8 mouse cellular contexts compared by ENCODE assay signal in genomic region chr11:60811054-60811460, GRCm38 (mm10). TPM values are rescaled to one million over a fixed set of nuclear protein-coding genes. Genes with fewer than 3 reads are reported as not detected.
A peak's percentile ranks its signal among the peaks of the same experiment; 100 is the strongest.
DNase-seq lines count a peak whose midpoint lies in the region; ATAC-seq lines count a peak whose summit lies in the region.

No protein-coding gene starts in this region.

- under 1% methylated on average over 28 of the region's 29 CpGs for WGBS in hindbrain, embryonic 11.5 days

- H3K4me1 ChIP-seq in hindbrain, embryonic 11.5 days (replicated peaks; ENCODE audit: control insufficient read depth, insufficient read depth, low read length): no peaks in the 10 kb centered on the region

- peak; percentile 94 for ATAC-seq in hindbrain, embryonic 11.5 days (ENCODE audit: low FRiP score)

- peak overlapping the region; percentile 37 for H3K4me3 ChIP-seq in hindbrain, embryonic 11.5 days (ENCODE audit: low read depth, low read length)

- no peaks in the 10 kb centered on the region for H3K9me3 ChIP-seq in hindbrain, embryonic 11.5 days (ENCODE audit: control insufficient read depth, low read length)

- H3K9ac ChIP-seq in hindbrain, embryonic 11.5 days (ENCODE audit: low read depth, low read length): peak overlapping the region; percentile 50

- H3K27ac ChIP-seq in hindbrain, embryonic 11.5 days (ENCODE audit: low read depth, low read length): no peak overlapping the region

- H3K36me3 ChIP-seq in hindbrain, embryonic 11.5 days (ENCODE audit: control insufficient read depth, insufficient read depth, low read length): no peaks in the 10 kb centered on the region

- H3K27me3 ChIP-seq in hindbrain, embryonic 11.5 days (ENCODE audit: control insufficient read depth, insufficient read depth, low read length): no peaks in the 10 kb centered on the region

- DNase-seq in Muller cell, postnatal 12 days (ENCODE audit: inconsistent ontology term): peak; percentile 98
- peak; percentile 86 for DNase-seq in cerebellum, adult 9-11 months
- peak; percentile 79 to 88 for DNase-seq in frontal cortex, adult 2 months (ENCODE audit: extremely low spot score in 1 of 2, low spot score in 1 of 2)
- DNase-seq in hindbrain, embryonic 11.5 days (ENCODE audit: low spot score): peak; percentile 90
- DNase-seq in layer of hippocampus, postnatal 14 days (ENCODE audit: low spot score in 2 of 2): peak; percentile 80 to 91
- peak; percentile 94 for DNase-seq in lung, postnatal 14 days
- peak; percentile 53 for DNase-seq in retina, adult 2 months (ENCODE audit: low read depth, low spot score)
- DNase-seq in thymus, postnatal 36 days: peak; percentile 96

- H3K4me2 ChIP-seq in hindbrain, embryonic 11.5 days (replicated peaks; ENCODE audit: low read depth, low read length): peak overlapping the region; percentile 82

RNA-seq across cellular contexts. Expression of gene Shmt1, which starts 0.5 kb away (rescaled TPM):
- 2.0 and 2.2 TPM in 2 replicates for polyA plus RNA-seq in frontal cortex, adult 2 months (2012; rRNA removed)
- polyA plus RNA-seq in hindbrain, embryonic 11.5 days (2014; fragmentation: Nextera tagmentation; extraction: Ambion mirVana): 32.9 and 37.3 TPM in 2 replicates
- 1 to 10 TPM; 4.9 to 6.8 TPM for total RNA-seq in layer of hippocampus, postnatal 14 days (2021)

RNA-seq across cellular contexts. Expression of gene Dhrs7b, which starts 19.4 kb away (rescaled TPM):
- 19.3 and 19.9 TPM in 2 replicates for polyA plus RNA-seq in frontal cortex, adult 2 months (2012; rRNA removed)
- polyA plus RNA-seq in hindbrain, embryonic 11.5 days (2014; fragmentation: Nextera tagmentation; extraction: Ambion mirVana): 23.5 and 30.5 TPM in 2 replicates
- 10 to 100 TPM; 27.3 to 31.4 TPM for total RNA-seq in layer of hippocampus, postnatal 14 days (2021)

RNA-seq across cellular contexts. Expression of gene Smcr8, which starts 33.7 kb away (rescaled TPM):
- 10.7 and 12.3 TPM in 2 replicates for polyA plus RNA-seq in frontal cortex, adult 2 months (2012; rRNA removed)
- polyA plus RNA-seq in hindbrain, embryonic 11.5 days (2014; fragmentation: Nextera tagmentation; extraction: Ambion mirVana): 8.4 and 8.8 TPM in 2 replicates
- total RNA-seq in layer of hippocampus, postnatal 14 days (2021): 10 to 100 TPM; 25.0 to 26.6 TPM

RNA-seq across cellular contexts. Expression of gene Top3a, which starts 33.9 kb away (rescaled TPM):
- 6.0 and 6.1 TPM in 2 replicates for polyA plus RNA-seq in frontal cortex, adult 2 months (2012; rRNA removed)
- polyA plus RNA-seq in hindbrain, embryonic 11.5 days (2014; fragmentation: Nextera tagmentation; extraction: Ambion mirVana): 13.1 and 15.2 TPM in 2 replicates
- 1 to 10 TPM; 4.2 to 5.8 TPM for total RNA-seq in layer of hippocampus, postnatal 14 days (2021)

Comparison
In these comparisons a context has a peak if more than half of its experiments do, and no peak if none do; other contexts are left out.
1. RNA of gene Shmt1, which starts 0.5 kb away (polyA plus RNA-seq): 32.9 to 37.3 TPM in hindbrain, embryonic 11.5 days; 2.0 to 2.2 TPM in frontal cortex, adult 2 months; every median in the first group is over 10 times any median in the second.
2. Peak in every context shown above with its lines, with median percentiles within 50 percentile points of each other: DNase-seq.